Mouse (Mus musculus): ENCODE measurements around the gene Slc2a3.
"Not testable (repeated sequence)": the region's sequence is repeated elsewhere in the genome, so short reads cannot be mapped to it uniquely, and the experiment has no call there.

Slc2a3 gene

DNA sequence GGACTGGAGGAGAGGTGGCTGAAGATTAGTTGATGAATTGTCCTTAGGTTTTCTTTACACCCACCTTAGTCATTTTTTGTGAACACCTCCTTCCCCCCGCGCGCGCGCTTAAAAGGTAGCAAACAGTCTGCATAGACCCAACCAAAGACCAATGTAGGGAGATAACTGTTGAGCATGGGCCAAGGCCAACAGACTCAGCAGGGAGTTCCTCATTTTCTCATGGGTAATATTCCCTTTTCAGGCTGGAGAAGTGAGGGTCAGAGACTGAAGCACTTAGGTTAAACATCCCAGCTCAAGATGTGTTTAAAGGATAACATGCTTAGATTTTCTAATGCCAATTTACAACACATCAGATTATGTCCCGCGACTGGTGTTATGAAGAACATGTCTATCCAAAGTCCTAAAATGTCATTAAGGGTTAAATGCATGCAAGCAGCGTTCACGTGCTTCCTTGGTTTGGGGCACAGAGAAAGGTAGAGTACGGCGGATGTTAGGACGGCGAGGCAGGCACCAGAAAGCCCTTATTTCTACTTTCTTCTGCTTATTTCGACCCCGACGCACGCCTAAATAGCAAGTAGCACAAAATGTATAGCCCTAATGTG, 37.5 kb downstream of the Slc2a3 start:
- DNase-seq, result no peak

DNA sequence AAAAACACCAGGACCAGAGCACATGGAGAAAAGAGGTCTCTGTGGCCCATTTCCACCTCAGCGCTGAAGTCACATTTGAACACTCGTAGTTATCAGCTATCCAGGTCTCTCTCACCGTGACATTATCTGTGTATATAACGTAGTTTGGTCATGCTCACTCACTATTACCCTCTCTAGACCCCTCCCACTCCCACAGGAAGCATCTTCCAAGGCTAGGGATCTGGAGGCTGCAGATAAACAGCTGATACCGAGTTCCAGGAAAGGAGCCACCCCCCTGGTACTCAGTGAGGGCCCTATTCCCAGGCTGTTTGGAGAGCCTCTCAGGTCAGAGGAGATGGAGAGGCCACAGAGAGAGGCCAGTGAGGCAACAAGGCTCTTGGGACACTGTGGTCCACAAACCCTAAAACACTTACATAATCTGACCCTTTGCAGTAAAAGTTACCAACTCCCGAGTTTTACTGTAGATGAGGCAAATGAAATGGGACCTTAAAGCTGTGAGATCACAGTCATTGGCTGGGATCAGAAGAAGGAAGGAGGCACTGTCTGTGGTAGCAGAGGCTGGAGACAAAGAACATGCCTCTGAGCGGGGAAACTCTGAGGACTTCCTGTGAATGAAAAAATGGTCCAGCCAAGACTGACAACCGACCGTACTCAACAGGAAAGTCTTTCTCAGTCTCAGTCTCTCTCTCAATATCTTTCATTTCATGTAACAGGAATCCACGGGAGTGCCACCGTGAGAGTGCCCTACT, 38.3 kb downstream of the Slc2a3 start:
- DNase-seq, result no peak

DNA sequence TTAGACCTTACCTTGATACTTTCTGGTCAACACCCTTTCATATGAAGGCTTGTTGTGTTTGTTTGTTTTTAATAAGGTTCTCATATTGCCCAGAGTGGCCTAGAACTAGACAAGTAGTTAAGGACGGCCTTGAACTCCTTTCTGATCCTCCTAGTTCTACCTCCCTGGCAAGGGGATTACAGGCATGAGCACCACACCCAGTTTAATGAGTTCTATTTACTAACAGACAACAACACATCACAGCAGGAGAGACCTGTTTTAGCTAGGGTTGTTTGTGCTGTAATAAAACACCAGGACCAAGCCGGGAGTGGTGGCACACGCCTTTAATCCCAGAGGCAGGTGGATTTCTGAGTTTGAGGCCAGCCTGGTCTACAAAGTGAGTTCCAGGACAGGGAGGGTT, 39.0 kb downstream of the Slc2a3 start:
- DNase-seq, result no peak

DNA sequence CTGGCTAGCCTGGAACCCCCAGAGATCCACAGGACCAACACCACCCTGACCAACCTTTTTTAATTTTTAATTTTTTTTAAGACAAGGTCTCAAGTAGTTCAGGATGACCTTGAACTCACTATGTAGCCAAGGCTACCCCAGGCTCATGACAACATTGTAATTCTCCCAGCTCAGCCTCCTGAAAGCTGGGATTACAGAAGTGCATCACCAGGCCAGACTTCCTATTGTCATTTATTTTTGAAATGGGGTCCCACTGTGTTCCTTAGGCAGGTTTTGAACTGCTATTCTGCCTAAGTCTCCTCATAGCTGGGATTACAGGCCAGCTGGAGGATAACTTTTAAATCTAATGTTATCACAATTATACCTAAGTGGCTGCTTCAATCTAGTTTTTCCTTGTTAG, 39.5 kb downstream of the Slc2a3 start:
- DNase-seq, result no peak

DNA sequence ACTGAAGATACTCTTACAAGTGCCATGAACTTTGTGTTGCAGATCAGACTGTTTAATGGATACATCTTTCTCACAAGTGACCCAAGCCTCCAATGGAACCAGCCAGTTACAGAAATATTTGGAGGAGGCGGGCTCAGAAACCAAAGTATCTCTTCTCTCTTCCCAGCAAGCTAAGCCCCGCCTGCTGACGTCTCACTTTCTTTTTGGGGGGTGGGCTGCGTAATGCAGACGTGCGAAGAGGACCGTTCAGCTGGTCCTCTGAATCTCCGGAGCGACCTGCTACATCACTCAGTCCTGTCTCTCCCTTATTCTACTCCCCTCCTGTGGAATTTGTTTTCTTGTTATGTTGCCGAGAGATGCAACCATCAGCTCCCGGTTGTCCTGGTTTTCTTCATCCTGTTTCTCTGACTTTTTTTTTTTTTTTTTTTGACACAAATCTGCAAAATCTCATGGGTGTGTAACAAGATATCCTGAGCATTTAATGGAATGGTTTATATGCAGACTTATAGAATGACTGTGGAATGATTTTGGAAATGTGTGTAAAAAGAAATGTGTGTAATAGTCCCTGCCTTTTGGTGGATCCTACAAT, 40.3 kb downstream of the Slc2a3 start:
- DNase-seq, result peak; percentile 85 to 89

DNA sequence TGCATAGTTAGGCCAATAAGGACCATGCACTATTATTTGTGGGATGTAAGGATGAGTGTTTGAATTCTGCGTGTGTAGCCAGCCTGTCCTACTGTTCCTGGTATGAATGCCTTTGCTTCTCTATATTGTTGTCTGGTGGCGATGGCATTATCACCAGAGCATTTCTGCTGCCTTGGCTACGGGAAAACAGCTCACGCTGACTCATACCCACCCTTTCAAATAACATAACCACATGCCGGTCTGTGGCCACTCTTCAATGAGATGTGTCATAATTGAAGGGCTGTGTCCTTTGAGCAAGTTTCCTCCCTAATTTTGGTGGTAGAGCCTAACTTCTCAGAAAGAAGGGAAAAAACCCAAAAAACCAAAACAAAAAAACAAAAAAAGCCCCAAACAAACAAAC, 42.7 kb downstream of the Slc2a3 start:
- DNase-seq, result no peak

DNA sequence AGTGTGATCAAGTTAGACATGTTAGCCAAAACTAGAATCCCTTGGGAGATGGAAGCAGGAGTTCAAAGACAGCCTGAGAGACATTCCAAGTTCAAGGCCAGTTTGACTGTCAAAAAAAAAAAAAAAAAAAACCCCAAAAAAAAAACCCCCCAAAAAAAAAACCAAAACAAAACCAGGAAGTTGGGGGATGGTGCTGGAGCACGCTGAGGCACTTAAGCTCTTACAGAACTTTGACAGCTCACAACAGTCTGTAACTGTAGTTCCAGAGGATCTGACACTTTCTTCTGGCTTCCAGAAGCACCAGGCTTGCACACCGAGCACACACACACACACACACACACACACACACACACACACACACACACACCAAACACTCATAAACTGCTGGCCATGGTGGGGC, 45.5 kb downstream of the Slc2a3 start:
- no peak for DNase-seq

DNA sequence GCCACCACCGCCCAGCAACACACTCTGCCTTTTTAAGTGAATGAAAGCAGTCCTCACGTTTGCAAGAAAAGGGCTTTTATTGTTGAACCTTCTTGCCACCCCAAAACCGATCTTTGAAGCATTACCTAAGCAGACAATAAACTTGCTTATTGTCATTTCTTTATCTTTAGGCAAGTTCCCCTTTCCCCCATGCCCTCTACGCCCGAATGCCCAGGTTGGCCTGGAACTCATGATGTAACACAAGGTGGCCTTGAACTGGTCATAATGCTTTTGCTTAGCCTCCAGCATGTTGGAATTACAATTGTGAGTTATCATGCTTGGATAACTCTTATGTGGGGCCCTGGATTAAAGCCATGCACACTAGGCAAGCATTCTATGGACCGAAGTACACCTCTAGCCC, 50.9 kb downstream of the Slc2a3 start:
- DNase-seq, result no peak

DNA sequence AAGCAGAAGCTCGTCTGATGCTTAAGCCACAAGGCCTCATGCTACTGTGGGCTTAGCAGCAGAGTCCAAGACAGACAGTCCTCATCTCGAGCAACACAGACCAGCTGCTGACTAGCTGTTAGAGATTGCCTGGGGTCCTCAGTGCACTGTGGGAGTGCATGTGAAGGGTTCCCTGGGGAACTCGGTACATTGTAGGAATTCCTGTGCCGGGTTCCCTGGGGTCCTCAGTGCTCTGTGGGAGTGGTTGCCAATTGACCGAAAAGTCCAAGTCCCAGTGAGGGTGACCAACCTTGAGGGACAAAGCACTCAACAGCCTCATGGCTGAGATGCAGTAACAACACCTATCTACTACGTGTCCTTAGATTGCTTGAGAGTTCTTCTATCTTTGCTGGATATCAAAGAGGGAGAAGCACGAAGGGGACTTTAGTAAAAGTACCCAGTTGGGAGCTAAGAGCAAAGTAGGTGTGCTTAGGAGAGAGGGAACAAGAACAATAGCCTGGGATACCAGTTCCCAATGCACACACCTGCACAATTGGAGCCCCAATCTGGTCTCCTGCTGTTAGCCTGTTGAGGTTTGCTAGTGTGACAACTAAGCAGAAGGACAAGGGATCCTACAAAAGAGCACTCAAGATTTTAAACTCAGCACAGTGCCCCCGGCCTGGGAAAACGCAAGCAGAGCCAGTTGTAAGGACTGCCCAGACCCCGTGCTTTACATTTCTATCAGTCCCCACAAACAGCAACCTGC, 56.8 kb downstream of the Slc2a3 start:
- DNase-seq, result no peak

DNA sequence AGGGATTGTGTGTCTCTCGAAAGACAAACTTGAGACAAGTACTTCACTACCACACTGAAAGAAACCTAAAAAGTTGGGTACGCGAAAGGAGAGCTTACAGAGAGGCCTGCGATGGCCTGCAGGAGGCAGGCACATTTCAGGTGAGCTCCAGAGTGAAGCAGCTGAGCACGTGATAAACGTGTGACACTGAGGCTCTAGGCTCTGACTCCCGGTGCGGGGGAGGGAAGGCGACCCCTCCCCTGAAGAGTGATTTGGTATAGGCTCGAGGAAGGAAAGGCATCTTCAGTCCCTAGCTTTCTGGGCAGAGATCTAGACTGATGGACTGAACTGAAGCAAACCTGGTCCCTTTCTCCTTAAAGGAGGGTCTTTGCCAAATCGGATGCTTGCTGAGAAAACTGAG, 58.1 kb downstream of the Slc2a3 start:
- DNase-seq, result no peak

DNA sequence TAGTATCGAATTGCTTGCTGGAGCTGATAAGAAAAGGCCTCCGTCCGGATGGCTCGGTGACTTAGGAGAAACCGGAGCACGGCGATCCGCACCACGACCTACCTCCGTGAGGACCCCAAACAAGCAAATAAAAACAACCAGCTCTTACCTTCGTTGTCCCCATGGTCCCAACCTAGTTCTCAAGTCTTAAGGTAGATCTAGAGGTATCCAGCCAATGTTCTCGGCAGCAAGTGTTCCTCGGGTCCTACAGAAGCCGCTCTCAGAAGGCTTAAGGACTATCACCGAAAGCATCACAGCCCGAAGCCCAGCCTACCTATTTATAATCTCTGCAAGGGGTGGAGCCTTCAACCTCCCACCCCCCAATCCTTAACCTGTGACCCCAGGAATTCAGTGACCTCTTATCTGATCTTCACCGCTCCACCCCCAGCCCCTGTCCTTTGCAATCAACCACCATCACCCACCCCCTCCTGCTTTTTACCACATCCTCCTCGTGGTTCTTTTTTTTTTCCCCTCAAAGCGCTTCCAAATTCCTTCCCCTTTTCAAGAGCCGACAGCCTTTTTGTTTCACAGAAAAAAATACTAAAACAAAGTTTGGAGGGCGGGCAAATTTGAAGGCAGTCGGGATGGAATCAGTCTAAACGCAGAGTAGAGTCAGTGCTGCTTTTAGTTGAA, 59.1 kb downstream of the Slc2a3 start:
- peak; percentile 66 to 78 for DNase-seq

DNA sequence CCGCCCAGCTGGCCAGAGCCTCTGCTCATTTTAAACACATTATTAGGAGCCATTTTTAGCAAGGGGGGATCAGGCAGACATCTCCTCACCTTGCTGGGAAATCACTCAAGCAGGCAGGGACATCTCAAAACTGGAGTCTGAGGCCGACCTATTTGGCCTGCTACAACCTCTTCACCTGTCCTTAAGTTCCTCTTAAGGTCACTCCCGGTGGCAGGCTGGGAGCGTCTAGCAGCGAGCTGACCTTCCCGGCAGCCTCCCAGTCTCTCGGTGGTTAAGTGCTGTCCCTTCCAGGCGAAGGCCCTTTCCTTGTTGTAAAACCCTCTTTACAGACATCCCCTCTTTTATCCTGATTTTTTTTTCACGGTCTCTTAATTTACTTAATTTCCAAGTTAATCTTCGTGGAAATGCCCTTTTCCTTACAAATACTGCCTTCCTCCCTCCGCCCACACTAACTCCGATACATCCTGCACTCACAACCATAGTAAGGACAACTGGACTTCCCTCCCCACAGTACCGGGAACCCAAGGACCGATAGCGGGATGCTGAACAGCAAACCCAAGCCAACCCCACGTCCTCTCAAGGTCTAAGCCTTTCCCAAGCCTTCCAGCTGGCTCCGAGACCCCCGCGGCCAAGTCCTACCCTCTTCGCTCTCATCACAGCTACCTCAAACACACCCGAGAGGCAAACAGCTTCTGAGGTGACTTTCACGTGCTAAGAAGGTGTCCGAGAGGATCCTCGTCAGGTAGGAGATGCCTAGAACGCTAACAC, 59.8 kb downstream of the Slc2a3 start:
- DNase-seq, result peak; percentile 37 to 42

DNA sequence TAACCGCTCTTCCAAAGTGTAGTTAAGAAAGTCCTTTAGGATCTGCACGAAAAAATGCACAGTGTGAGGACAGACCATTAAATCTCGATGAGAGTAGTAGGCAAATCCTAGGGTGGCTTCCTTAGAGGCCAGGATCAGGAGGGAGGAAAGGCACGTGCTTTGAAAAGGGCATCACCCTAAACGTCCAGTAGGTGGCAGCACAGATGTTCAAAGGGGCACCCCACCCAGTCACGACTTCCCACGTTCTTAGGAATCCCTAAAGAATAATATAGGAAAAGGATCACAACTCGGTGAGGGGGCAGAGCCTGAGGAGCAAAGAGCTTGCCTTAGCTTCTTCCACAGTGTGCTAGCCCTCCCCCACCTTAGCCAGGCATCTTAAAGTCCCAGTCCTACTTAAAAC, 61.5 kb downstream of the Slc2a3 start:
- DNase-seq, result peak; percentile 79 to 85

DNA sequence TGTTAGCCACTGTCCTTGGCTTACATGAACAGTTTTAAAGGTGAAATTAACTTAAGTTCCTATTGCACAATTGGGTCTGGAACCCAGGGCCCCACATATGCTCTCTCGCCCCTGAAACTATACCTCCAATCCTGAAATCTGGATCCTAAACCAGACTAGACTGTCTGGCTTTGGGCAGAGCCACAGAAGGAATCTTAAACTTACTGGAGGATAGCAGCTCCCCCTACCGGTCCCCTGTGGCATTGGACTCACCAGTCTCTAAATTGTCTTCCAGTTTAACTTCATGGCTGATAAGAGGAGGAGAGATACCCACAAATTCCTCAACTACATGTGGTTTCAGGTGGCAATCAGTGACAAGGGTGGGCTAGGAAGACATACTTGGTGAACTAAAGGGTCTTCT, 81.5 kb downstream of the Slc2a3 start:
- DNase-seq, result peak; percentile 65 to 67

DNA sequence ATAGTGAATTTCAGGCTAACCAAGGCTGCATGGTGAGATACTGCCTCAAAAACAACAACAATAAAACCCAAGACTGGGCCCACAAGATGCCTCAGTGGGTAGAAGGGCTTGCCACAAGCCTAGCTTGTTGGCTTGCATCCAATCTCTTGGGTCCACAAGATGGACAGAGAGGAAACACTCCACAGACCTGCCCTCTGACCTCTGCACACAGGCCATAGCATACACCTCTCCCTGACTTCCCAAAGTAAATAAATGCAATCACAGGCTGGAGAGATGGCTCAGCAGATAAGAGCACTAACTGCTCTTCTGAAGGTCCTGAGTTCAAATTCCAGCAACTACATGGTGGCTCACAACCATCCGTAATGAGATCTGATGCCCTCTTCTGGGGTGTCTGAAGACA, 83.2 kb downstream of the Slc2a3 start:
- DNase-seq, result not testable (repeated sequence)

DNA sequence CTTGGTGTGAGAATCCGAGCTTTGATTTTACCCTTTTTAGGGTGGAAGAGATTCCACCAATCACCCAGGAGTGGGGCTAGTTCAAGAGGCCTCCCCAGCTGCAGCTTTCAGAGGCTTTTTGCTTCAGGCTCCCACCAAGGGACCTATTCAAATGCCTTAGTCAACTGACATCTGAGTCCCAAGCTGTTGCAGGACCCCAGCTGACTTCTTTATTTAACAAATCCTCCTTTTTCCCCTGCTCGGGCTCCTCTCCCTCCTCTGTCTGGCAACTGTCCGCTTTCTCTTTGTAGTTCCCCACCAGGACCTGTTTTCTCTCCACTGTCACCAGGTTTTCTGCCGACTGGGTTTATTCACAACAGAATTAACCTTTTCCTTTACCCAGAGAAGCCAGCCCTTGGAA, 85.6 kb downstream of the Slc2a3 start:
- no peak for DNase-seq

DNA sequence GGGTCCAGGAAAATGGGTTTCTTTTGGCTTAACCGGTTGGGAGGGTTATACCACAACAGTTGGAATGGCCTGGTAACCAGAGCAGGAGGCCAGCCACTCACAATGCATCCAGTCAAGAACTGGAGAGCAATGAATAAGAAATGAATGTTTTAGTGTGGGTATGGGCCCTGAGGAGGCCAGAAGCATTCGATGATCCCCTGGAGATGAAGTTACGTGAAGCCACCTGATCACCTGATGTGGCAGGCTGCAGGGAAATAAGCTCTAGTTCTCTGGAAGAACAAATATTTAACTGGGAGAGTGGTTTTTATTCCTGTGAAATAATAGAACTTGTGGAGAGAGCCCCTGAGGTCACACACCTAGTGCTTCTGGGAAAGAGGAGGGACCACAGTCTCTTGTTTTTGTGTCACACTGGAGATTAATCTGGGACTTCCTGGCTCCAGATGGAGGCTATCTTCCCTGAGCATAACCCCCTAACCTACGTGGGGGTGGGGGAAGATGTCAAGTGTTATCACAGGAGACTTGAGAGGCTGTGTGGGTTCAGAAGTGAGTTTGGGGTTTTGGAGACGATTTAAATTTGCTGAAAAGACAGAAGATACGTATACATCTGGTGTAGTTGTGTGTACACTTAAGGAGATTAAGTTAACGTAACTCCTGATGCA, 86.6 kb downstream of the Slc2a3 start:
- no peak for DNase-seq

DNA sequence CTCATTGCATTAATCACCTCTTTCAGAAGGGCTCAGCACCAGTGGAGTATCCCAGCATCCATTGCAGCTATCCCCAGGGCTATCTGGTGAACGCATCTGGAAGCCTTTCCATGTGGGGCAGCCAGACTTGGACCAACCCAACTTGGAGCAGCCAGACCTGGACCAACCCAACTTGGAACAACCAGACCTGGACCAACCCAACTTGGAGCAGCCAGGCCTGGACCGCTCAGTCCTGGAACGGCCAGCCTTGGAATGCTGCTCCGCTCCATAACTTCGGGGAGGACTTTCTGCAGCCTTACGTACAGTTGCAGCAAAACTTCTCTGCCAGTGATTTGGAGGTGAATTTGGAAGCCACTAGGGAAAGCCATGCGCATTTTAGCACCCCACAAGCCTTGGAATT, 88.3 kb downstream of the Slc2a3 start:
- not testable (repeated sequence) for DNase-seq

DNA sequence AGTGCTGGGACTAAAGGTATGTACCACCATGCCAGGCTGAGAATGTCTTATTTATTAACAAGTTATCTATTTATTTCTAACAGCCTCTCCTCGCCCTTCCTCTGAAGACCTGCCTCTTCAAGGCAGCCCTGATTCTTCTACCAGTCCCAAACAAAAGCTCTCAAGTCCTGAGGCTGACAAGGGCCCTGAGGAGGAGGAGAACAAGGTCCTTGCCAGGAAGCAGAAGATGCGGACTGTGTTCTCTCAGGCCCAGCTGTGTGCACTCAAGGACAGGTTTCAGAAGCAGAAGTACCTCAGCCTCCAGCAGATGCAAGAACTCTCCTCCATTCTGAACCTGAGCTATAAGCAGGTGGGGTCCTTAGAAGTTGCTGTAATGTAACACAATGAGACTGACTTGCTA, 90.0 kb downstream of the Slc2a3 start:
- no peak for DNase-seq

DNA sequence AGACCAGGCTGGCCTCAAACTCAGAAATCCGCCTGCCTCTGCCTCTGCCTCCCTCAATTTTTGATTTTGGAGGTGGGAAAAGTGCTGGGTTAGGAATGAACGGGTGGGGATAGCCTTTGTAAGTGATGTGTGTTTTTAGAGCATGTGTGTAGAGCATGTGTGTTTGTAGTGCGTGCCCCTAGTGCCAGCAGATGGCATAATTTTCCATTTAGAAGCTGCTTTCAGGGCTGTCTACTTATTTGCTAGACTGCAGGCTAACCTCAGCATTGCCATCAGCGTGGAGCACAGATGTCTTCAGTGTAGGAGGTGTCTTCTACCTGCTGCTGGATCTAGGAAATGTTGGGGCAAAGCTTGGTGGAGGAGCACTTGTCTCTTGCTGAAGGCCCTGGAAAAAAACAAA, 92.6 kb downstream of the Slc2a3 start:
- DNase-seq, result no peak

DNA sequence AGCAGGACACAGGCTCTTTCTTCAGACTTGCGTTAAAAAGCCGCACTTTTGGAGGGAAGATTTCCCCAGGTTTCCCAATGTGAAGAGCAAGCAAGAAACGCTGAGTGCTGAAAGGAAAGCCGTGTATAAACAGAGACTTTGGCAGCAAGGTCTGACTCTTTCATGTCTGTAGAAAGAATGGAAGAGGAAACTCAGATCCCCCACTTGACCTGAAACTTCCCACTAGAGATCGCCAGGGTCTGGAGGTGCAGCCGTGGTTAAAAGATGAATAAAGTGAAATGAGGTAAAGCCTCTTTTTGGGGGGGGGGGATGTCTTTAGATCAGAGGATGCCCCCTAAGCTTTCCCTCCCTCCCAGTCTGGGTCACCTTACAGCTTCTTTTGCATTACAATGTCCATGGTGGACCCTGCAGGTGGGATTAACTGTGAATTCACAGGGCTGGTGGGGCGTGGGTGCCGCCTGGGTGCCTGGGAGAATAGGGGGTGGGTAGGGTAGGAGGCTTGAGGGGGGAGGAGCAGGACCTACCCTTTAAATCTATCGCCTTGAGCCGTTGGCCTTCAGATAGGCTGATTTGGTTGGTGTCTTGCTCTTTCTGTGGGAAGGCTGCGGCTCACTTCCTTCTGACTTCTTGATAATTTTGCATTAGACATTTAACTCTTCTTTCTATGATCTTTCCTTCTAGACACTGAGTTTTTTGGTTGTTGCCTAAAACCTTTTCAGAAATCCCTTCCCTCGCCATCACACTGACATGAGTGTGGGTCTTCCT, 94.2 kb downstream of the Slc2a3 start, which contains the start of gene Nanog:
Gene Nanog (plus strand): TSS at position 454 of the 765 bp plus-strand sequence.
- no peak for DNase-seq
